Mouse (Mus musculus) cerebellum, adult 9-11 months (tissue): Measurements from ENCODE around the gene Ei24.

Source experiments
- DNase-seq: peaks from one replicate; pipeline ENCODE4 v3.0.0; 2022

The Ei24 gene

DNA sequence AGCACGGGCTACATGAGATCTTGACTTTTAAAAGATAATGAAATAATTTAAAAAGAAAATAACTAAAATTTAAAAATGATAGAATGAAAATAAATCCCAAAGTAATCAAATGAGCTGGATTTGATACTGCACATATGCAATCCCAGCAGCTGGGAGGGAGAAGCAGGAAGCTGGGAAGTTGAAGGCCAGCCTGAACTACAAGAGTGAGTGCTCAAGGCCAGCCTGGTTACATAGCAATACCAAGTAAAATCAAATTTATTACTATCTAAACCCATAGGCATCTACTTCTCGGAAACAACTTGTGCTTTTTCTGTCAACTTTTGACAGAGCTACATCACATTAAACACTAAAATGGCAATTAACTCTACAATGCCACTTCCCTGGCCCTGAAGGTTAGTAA, 13.3 kb downstream of the Ei24 start:
- DNase-seq: no peak

- DNase-seq: peak; percentile 18
These were observed 28.2 kb downstream of the Ei24 start for GRCm38 (mm10) chr9:36769048-36769413.

- DNase-seq: peak; percentile 15
These were observed 28.8 kb downstream of the Ei24 start for GRCm38 (mm10) chr9:36768156-36769047.

- peak; percentile 100 for DNase-seq
These were observed 29.7 kb downstream of the Ei24 start, which contains the start of gene Stt3a for GRCm38 (mm10) chr9:36767203-36768143. TSS of gene Stt3a (minus strand) at chr9:36767679.

DNA sequence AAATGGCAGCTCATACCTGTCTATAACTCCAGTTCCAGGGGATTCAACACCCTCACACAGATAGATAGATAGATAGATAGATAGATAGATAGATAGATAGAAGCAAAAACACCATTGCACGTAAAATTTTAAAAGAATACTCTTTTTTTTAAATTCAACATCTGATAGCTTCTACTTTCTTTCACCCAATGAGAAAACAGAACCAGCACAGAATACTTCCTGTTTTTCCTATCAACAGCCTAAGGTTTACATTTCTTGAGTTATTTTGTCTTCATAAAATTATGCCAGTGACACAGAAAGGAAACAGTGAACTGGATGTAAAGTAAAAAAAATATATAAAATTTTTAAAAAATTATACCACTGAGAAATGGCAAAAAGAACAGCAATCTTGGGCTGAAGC, 32.8 kb downstream of the Ei24 start:
- DNase-seq: no peak
